Mouse (Mus musculus) left cerebral cortex, postnatal 36 days (tissue): ENCODE results near the gene Frs3. TPM values are rescaled to one million over a fixed set of nuclear protein-coding genes. Genes with fewer than 3 reads are reported as not detected.

Experiments
- DNase-seq, 2 experiments: peaks; one replicate each; pipeline ENCODE4 v3.0.0; 2021 to 2022; ENCODE audit warnings: low spot score in 2 of 2, mixed read lengths in 1 of 2
- intact Hi-C: fragments of 180-260 bp; cut with DNase I; formaldehyde crosslinking; loops from one replicate; pipeline ENCODE4 v1.15.1; 2025
- total RNA-seq, 2 experiments: library from RNA; stranded (reverse); gene quantifications; 2 replicates each; pipeline ENCODE4 v1.2.3; 2021

The Frs3 gene
- total RNA-seq, 2 experiments from 2014 or later, result 29.8 to 31.6 TPM

DNA sequence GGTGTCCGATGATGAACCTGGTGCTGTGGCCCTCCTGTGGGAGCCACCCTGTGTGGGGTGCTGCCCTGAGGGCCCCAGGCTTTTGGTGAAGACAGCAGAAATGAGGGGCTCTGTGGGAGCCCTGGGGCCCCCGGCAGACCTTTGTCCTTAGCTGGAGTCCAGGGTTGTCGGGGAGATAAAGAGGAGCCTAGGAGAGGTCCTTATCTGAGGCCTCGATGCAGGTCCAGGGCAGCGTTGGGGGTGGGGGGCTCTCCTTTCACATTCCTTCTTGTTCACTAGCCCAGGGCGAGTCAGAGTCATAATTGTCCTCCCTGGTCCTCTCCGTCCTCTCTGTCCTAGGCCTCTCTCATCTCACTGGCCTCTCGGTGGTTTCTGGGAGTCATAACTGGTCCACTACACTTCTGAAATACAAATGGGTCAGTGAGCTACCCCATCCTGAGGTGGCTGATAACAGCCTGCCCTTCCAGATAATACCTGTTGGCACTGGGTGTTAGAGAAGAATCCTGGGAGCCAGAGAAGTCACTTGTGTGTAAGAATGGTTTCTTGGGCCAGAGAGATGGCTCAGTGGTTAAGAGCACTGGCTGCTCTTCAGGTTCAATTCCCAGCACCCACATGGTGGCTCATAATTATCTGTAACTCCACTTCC is 64.4 kb downstream of the Frs3 start:
- intact Hi-C loops, result no loop called here

More for the DNA sequence above, 64.4 kb downstream of the Frs3 start:
- no peak for DNase-seq

Other genes with a start within 250 kb of the Frs3 start
- 10 to 100 TPM; 16.9 to 20.6 TPM for gene Taf8, start 186.7 kb upstream of the Frs3 start, total RNA-seq
- 10 to 100 TPM; 30.1 to 34.9 TPM for gene Ccnd3, start 184.0 kb upstream of the Frs3 start, total RNA-seq
- 10 to 100 TPM; 17.5 to 18.1 TPM for gene Bysl, start 77.5 kb upstream of the Frs3 start, total RNA-seq
- gene Med20, start 77.4 kb upstream of the Frs3 start, total RNA-seq, result 10 to 100 TPM; 24.7 to 30.7 TPM
- 1 to 10 TPM; 4.5 to 7.8 TPM for gene Gm20517, start 77.4 kb upstream of the Frs3 start, total RNA-seq
- gene Usp49, start 58.3 kb upstream of the Frs3 start, total RNA-seq, result 10 to 100 TPM; 10.6 to 13.5 TPM
- gene Tomm6, start 644 bp upstream of the Frs3 start, total RNA-seq, result 100 to 1,000 TPM; 206 to 219 TPM
- gene Gm21981, start 5.4 kb downstream of the Frs3 start, total RNA-seq, result 1 to 10 TPM; 5.2 to 6.2 TPM
- 1 to 10 TPM; 3.0 to 3.5 TPM for gene Prickle4, start 5.7 kb downstream of the Frs3 start, total RNA-seq
- not detected for gene Pgc, start 37.8 kb downstream of the Frs3 start, total RNA-seq
- gene Tfeb, start 48.0 kb downstream of the Frs3 start, total RNA-seq, result 10 to 100 TPM; 10.6 to 12.0 TPM
- gene Mdfi, start 145.7 kb downstream of the Frs3 start, total RNA-seq, result 1 to 10 TPM in 1 of 2 experiments, under 1 TPM in 1; 0.81 to 1.1 TPM
- gene Foxp4, start 235.6 kb downstream of the Frs3 start, total RNA-seq, result 10 to 100 TPM; 44.1 to 55.9 TPM